Mouse (Mus musculus) frontal cortex, postnatal 10 days (tissue): ENCODE measurements around the gene Mmp2.
"Not testable (repeated sequence)": the region's sequence is repeated elsewhere in the genome, so short reads cannot be mapped to it uniquely, and the experiment has no call there.

Experiments used
- DNase-seq, 2 experiments: peaks; one replicate each; pipeline ENCODE4 v3.0.0; 2022; ENCODE audit warnings: low spot score in 2 of 2, mixed read lengths in 1 of 2

Mmp2 gene

GRCm38 (mm10) chr8:92827243-92828034 lies at the start of gene Mmp2:
Gene Mmp2, plus strand, starts transcription at chr8:92827291.
- DNase-seq, result no peak

GRCm38 (mm10) chr8:92780976-92781375 lies 46.1 kb upstream of the Mmp2 start:
- DNase-seq, result no peak

GRCm38 (mm10) chr8:92783906-92784610 lies 43.0 kb upstream of the Mmp2 start:
- no peak for DNase-seq

- DNase-seq, result no peak
Observed at GRCm38 (mm10) chr8:92790835-92791234, 36.3 kb upstream of the Mmp2 start.

- not testable (repeated sequence) for DNase-seq
Observed at GRCm38 (mm10) chr8:92791999-92792398, 35.1 kb upstream of the Mmp2 start.

DNA sequence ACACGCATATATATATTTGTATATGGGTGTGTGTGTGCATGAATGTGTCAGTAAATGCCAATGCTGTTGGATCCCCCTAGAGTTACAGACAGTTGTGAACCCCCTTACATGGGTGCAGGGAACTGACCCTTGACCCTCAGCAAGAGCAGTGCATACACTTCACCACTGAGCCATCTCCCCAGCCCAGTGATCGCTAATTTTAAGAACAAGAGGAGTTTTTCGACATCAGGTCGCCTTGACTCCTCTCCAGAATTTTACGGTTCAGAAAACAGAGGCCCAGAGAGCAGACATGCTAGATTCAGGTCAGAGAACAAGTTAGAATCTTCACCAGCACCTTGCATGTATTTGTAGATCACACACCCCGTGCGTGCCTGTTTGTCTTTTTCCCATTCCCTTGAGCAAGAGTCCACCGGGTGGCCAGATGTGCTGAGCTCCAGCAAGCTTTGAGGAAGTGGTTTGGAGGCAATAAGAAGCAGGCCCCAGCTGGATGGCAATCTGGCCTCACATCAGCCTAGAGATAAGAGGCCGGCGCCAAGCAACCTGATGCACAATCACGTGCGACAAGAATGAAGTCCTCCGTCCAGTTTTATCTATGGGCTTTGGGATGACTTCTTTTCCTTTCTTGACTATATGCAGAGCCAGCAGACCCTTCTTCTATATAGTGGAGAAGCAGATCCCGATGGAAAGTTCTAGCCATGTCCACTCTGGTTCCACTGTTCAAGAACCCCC lies 33.1 kb upstream of the Mmp2 start:
- no peak for DNase-seq

DNA sequence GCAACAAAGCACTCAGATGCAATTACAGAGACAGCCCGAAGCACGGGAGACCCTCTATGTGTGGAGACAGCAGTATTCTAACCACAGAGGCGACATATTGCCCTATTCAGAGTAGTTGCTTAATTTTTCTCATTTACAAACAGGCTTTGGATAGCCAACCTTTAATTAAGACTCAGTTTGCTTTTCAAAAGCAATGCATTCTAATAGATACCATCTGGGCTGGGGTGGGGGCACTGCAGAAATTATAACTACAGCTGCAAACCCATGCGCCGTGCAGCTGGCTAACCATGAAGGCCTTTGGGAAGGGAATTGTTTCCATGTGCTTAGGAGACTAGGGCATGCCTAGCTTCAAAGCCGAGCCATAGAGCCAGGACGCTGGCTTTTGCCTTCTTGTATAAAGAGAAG lies 29.6 kb upstream of the Mmp2 start:
- no peak for DNase-seq

- DNase-seq, result no peak
Observed at GRCm38 (mm10) chr8:92799406-92799805, 27.7 kb upstream of the Mmp2 start.

DNA sequence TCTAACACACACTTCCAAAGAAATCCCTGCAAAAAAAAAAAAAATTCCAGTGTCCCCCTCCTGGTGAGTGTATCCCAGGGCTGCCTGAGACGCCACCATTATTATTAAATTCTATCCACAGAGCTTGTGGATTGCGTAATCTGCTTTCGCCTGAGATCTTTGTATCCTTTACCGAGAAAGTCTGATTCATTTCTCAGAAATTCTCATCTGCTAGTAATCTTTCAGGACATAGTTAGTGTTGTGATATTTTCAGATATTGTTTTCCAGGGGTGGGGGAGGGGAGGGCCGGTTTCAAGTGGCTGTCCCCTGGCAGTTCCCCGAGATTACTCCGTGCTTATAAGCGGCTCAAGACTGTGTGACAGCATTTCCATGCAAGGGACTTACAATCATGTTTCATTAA lies 25.9 kb upstream of the Mmp2 start:
- no peak for DNase-seq

GRCm38 (mm10) chr8:92802591-92802990 lies 24.5 kb upstream of the Mmp2 start:
- no peak for DNase-seq

DNA sequence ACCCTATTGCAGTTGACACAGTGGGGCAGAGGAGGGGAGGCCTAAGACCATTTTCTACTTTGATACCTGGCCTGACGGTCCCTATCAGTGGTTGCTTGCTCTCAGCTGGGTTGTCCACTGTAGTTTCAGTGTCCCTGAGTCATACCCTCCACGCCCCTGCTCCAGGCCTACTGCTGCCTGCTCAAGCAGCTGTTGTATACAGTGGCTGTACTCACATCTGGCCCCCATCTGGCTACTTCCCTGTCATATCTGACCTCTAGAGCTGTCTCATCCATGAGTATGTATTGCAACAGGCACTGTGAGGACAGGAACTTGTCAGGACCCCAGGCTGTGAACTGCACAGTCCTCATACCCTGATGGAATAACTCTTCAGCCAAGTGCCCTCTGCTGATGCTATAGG lies 14.3 kb upstream of the Mmp2 start:
- DNase-seq, result no peak

- no peak for DNase-seq
Observed at GRCm38 (mm10) chr8:92815661-92816060, 11.4 kb upstream of the Mmp2 start.

GRCm38 (mm10) chr8:92817928-92818818 lies 8.9 kb upstream of the Mmp2 start:
- peak; percentile 73 to 89 for DNase-seq

DNA sequence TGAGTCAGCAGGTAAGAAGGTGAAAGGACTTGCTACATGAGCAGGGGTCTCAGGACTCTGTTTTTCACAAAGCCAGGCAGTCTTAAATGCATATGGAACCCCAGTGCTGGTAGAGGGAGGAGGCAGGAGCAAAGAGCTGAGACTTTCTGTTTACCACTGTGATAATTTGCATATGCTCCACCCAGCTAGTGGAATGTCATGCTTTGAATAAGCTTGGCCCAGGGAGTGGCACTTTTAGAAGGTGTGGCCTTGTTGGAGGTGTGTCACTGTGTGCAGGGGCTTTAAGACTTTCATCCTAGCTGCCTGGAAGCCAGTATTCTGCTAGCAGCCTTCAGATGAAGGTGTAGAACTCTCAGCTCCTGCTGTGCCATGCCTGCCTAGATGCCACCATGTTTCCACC lies 5.9 kb upstream of the Mmp2 start:
- no peak for DNase-seq

GRCm38 (mm10) chr8:92822386-92822785 lies 4.7 kb upstream of the Mmp2 start:
- no peak for DNase-seq

- DNase-seq, result no peak
Observed at GRCm38 (mm10) chr8:92825991-92826390, 1.1 kb upstream of the Mmp2 start.

GRCm38 (mm10) chr8:92828251-92828743 lies 1.2 kb downstream of the Mmp2 start:
- peak; percentile 29 to 60 for DNase-seq

DNA sequence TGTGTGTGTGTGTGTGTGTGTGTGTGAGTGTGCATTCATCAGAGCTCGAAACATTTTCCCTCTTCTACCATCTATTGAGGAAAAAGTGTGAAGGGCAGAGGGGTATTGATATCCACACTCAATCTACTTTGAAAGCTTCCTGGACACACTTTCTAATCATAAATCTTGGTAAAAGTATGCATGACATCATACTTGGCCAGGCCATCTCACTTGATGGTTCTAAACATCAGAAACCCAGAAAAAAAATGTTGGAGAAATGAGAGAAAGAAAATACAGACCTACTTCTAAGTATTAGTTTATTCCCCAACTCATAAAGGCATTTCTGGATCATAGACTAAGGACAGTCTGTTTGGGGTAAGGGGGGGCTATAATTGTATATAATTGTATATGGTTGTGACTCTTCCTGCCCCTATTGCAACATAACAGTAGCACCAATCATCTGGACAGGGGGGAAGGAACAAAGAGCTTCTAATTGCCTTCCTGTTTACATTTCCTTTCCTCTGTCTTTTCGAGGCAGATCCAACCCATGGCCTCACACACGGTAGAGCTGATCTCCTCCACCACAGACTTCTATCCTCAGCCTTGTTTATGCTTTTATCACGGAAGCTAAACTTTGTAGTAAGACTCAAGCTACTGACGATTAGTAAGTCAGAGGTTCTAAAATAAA lies 7.1 kb downstream of the Mmp2 start:
- no peak for DNase-seq

GRCm38 (mm10) chr8:92834786-92835500 lies 7.9 kb downstream of the Mmp2 start:
- no peak for DNase-seq

DNA sequence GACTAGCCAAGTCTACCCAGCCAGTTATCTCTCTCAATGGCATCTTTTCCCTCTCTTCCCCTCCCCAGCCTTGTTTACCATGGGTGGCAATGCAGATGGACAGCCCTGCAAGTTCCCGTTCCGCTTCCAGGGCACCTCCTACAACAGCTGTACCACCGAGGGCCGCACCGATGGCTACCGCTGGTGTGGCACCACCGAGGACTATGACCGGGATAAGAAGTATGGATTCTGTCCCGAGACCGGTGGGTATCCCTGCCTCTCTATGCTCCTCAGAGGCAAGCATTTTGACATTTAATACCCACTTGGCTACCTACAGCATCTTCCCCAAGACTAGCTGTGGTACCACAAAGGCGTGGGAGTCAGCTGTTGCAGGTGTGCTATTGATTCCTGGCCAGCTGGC lies 8.8 kb downstream of the Mmp2 start:
- no peak for DNase-seq
